Mouse (Mus musculus) layer of hippocampus, adult 11-12 months (tissue): ENCODE measurements around the gene Bcar1.

Experiments used
- DNase-seq: peaks from one replicate; pipeline ENCODE4 v3.0.0; 2022; ENCODE audit warnings: low spot score

Gene Bcar1

GRCm38 (mm10) chr8:111716603-111717487, 26.8 kb downstream of the Bcar1 start:
- DNase-seq = peak; percentile 85

DNA sequence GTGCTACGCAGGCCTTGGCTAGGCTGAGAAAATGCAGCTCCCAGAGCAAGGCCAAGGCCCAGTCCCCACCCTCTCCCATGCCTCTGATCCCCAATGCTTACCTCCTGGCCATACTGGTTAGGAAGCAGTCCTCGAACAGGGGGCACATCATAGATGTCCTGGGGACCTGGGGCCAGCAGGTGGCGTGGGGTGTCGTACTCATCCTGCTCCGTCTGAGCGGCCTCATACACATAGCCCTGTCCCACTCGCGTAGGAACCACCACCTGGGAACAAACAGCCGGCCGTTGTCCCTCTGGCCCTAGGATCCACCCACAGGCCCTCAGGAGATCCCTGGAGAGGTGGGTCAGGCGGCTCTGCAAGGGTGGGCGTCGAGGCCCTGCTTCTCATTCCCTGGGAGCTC, 28.1 kb downstream of the Bcar1 start:
- no peak for DNase-seq

GRCm38 (mm10) chr8:111714295-111714694, 29.3 kb downstream of the Bcar1 start:
- no peak for DNase-seq

DNA sequence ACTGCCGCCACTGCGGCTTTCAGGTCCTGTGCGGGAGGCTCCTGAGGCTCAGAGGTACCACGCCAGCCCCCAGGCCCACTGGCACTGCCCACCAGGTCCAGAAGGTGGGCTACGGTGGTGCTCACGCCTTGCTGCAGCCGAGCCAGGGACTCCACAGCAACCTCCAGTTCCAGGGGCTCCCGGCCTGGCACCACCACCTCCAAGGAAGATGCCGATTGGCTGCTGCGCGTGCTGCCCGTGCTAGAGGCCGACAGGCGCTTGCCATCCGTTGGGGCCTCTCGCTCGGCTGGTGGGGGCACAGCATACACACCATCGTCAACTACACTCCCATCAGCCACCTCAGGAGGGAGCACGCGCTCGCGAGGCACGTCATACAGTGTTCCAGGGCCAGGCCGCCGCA, 29.8 kb downstream of the Bcar1 start:
- no peak for DNase-seq

DNA sequence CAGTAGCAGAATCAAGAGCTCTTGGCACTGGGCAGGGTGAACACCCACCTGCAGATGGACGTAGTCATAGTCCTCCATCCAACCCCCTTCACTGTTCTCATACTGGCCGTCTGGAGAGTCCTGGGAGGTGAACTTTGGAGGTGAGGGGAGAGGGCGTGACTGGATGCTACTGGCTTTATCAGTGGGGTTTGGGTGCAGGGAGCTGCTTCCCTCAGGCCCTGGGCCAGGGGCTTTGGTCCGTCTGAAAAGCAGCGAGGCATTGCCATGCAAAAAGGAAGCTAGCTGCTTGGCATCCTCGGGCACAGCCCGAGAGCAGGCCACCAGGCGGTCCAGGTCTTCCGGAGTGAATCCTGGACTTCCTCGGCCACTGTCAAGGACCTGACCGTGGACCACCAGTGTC, 30.3 kb downstream of the Bcar1 start:
- DNase-seq = no peak

- peak; percentile 78 for DNase-seq
These were observed 31.0 kb downstream of the Bcar1 start for GRCm38 (mm10) chr8:111712588-111712987.

GRCm38 (mm10) chr8:111712135-111712534, 31.5 kb downstream of the Bcar1 start:
- peak; percentile 62 for DNase-seq

DNA sequence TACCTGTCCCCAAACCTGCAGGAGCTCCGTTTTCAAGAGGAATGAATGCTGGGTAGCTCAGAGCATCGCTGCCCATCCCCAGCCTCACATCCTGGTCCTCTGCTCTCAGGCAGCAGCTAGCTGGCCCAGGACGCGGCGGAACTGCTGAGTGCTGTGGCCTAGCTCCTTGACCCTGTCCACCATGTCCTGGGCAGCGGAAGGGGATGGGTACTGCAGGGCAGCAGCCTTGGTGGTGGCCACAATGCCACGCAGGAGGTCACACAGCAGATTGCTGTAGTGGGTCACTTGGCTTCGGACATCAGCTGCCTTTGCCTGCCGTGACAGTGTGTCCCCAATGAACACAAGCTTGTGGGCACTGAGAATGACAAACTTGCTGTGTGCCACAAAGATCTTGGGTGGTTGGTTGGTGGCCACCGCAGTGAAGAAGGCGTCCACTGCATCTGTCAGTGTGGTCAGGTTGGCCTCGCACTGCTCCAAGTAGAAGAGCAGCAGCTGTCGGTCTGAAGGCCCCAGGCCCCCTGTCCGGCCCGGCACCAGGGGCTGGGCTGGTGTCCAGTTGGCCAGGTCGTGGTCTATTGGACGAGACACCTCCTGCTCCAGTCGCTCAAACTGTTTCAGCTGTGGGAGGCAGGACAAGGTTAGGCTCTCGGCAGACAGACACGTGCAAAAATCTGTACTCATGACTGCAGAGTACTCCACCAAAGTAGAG, 32.7 kb downstream of the Bcar1 start:
- no peak for DNase-seq

GRCm38 (mm10) chr8:111709223-111709622, 34.4 kb downstream of the Bcar1 start:
- DNase-seq = no peak

DNA sequence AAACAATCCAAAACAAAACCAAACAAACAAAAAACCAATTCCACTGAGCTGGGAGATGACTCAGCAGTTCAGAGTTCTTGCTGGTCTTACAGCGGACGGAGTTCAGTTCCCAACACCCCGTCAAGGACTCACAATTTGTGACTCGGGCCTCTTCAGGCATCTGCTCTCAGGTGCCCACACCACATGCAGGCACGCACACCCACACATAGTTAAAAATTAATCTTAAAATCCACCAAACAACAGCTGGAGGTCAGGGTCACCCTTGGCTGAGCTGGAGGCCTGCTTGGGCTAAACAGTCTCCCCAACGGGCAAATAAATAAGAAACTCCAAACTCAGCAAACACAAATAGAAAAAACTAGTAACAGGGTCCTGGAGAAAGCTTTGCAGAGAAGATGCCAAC, 35.3 kb downstream of the Bcar1 start:
- no peak for DNase-seq

DNA sequence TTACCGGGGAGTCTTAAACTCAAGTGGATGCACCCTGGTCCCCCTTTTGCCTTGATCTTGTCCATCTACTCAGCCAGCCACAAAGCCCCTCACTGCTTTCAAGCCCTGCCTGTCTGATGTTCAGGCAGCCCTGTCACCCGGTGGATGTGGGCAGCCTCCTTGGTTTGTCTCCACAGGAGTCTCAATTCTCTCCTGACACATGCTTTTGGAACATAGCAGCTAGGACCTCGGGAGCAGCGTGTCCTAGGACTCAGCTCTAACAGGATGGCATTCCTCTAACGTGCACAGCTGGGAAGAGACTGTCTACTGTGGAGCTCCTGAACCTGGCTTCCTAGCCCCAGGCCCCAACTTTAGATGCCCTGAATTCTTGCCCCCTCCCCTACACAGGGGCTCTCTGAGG, 37.9 kb downstream of the Bcar1 start:
- DNase-seq = no peak

GRCm38 (mm10) chr8:111705222-111705621, 38.4 kb downstream of the Bcar1 start:
- no peak for DNase-seq

DNA sequence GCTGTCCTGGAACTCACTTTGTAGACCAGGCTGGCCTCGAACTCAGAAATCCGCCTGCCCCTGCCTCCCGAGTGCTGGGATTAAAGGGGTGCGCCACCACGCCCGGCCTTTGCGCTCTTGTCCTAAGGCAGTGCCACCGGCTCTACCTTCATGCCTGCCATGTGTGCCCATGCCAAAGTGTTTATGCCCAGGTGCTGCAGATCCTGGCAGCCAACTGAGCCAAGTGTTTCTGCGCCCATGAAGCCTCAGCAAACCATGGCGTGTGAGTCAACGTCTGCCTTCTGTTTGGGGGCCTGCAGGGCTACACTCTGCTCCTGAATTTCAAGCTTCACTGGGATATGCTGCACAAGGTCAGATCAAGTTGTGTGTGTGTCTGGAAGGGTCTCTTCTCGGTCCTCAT, 39.0 kb downstream of the Bcar1 start:
- DNase-seq = no peak

DNA sequence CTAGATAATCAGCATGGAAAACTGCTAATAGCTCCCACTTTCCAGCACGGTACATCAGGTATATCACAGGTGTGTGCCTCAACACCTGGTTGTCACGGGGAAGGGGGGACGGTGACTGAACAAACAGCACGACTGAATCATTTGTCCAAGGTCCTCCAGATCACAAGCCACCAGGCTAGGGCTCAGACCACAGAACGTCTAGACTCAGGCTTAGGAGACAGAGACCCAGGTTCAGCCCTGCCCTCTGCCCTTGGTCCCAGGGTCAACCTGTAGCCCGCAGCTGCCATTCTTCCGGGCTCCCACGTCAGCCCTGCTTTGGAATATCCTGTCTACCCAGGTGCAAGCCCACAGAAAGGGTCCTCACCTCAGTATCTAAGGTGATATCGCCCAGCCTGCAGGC, 42.2 kb downstream of the Bcar1 start:
- no peak for DNase-seq

- no peak for DNase-seq
These were observed 42.9 kb downstream of the Bcar1 start for GRCm38 (mm10) chr8:111700740-111701139.

DNA sequence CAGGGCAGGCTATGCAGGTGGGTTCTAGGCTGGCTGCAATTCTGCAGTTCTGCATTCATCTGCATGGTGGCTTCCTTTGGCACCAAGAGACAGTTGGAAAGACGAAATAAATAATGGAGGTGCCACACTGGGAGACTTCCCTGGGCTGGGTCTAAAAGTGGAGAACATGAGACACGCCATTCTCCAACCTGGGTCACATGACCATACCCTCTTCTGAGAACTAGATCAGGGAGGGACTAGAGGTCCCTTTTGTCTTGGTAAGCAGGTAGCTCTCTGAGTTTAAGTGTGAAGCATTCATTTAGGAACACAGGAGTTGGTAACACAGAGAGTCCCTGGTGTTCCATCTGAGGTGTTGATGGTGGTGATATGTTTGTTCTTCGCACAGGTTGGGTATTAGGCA, 43.4 kb downstream of the Bcar1 start:
- no peak for DNase-seq

GRCm38 (mm10) chr8:111699035-111699434, 44.6 kb downstream of the Bcar1 start:
- no peak for DNase-seq

DNA sequence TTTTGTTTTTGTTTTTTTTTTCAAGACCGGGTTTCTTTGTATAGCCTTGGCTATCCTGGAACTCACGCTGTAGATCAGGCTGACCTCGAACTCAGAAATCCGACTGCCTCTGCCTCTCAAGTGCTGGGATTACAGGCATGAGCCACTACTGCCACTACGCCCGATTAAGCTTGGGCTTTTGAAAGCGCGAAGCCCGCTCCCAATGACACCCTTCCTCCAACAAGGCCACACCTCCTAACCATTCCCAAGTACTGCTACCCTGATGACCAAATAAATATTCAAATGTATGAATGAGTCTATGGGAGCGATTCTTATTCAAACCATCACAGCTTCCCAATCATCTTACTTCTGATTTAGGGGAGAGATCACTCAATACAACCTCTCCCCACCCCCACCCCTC, 46.0 kb downstream of the Bcar1 start:
- DNase-seq = no peak

GRCm38 (mm10) chr8:111695441-111695840, 48.2 kb downstream of the Bcar1 start:
- DNase-seq = no peak

GRCm38 (mm10) chr8:111693261-111693741, 50.3 kb downstream of the Bcar1 start:
- no peak for DNase-seq

GRCm38 (mm10) chr8:111690960-111691445, 52.6 kb downstream of the Bcar1 start, which contains the start of gene Ctrb1:
Gene Ctrb1, minus strand, starts transcription at chr8:111691010.
- DNase-seq = no peak

DNA sequence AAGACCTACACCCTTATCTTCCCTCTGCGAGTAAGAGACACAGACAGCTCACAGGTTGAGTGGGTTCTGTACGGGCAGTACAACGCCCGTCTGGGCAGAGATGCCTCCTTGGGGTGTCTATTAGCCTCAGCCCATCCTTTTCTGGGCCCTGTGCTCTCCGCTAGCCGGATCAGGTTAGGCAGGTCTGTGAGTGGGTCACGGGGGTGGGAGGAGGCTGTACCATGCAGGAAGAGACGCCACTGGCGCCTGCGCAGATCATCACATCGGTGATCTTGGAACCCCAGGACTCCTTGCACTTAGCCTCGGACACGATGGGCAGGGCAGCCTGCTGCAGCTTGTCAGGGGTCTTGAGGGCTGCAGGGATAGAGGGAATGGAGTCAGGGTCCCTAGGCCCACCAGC, 56.7 kb downstream of the Bcar1 start:
- DNase-seq = no peak

GRCm38 (mm10) chr8:111682521-111682920, 61.1 kb downstream of the Bcar1 start:
- no peak for DNase-seq
